Mouse (Mus musculus) limb, embryonic 12.5 days (tissue): ENCODE measurements around the gene Snx18. TPM values are rescaled to one million over a fixed set of nuclear protein-coding genes. Genes with fewer than 3 reads are reported as not detected.

Source experiments
- ATAC-seq: fragments of 200-750 bp; cut with Nextera tagmentation; 2 replicates; pipeline ENCODE4 v1.8.0; 2017; ENCODE audit warnings: low read depth, moderate TSS enrichment; ENCODE audit not compliant: insufficient number of reproducible peaks, insufficient read depth, low FRiP score, low TSS enrichment
- H3K27ac ChIP-seq: fragments of 300-500 bp; sonication (generic); 2 replicates; pipeline ENCODE4 v1.5.1; 2016; ENCODE audit warnings: mild to moderate bottlenecking, moderate library complexity
- H3K27me3 ChIP-seq: fragments of 300-500 bp; sonication (generic); 2 replicates; pipeline ENCODE4 v1.6.1; 2016; ENCODE audit warnings: mild to moderate bottlenecking, moderate library complexity
- H3K36me3 ChIP-seq: fragments of 300-500 bp; sonication (generic); 2 replicates; pipeline ENCODE4 v1.6.1; 2016; ENCODE audit warnings: mild to moderate bottlenecking, moderate library complexity
- H3K4me1 ChIP-seq: fragments of 300-500 bp; sonication (generic); replicated peaks from 2 replicates; pipeline ENCODE4 v1.6.1; 2016
- H3K4me2 ChIP-seq: fragments of 300-500 bp; sonication (generic); 2 replicates; pipeline ENCODE4 v1.6.1; 2016; ENCODE audit warnings: mild to moderate bottlenecking, moderate library complexity
- H3K4me3 ChIP-seq: fragments of 300-500 bp; sonication (generic); replicated peaks from 2 replicates; pipeline ENCODE4 v1.5.1; 2016; ENCODE audit warnings: mild to moderate bottlenecking
- H3K9ac ChIP-seq: fragments of 300-500 bp; sonication (generic); replicated peaks from 2 replicates; pipeline ENCODE4 v1.6.1; 2016; ENCODE audit warnings: mild to moderate bottlenecking, moderate library complexity
- H3K9me3 ChIP-seq: fragments of 300-500 bp; sonication (generic); 2 replicates; pipeline ENCODE4 v1.6.1; 2016; ENCODE audit warnings: mild to moderate bottlenecking, moderate library complexity
- WGBS: fragments of 180-500 bp; shearing (Covaris S2); methylation state at CpG from one replicate; pipeline ENCODE4 v1.1.7; 2016; 5-methylcytosine and 5-hydroxymethylcytosine counted together
- polyA plus RNA-seq: library from polyadenylated mRNA; unstranded; fragments of >200 nt; fragmentation: Nextera tagmentation; extraction: Ambion mirVana; gene quantifications from 2 replicates; pipeline ENCODE4 v1.2.1, GENCODE M21; 2016

Gene Snx18
- polyA plus RNA-seq, 1 experiment from 2014 or later = 40.6 TPM

- H3K4me3 ChIP-seq = no peak overlapping the region
- WGBS = 85% methylated on average over 2 of the region's 2 CpGs
Observed at GRCm38 (mm10) chr13:113555226-113555625, 63.1 kb downstream of the Snx18 start.

GRCm38 (mm10) chr13:113553603-113554230 is 64.6 kb downstream of the Snx18 start:
- Histone ChIP-seq H3K27me3 (no peaks in the 10 kb centered on the region), H3K4me1 (peaks cover 5% of the 10 kb centered on the region; the same call in 1 of the 2 replicates), H3K4me3 (no peak overlapping the region), H3K27ac (no peak overlapping the region), H3K36me3 (no peaks in the 10 kb centered on the region), H3K4me2 (no peak overlapping the region), H3K9me3 (peaks cover 4% of the 10 kb centered on the region), H3K9ac (no peak overlapping the region)
- ATAC-seq = no peak
- 82% methylated on average over 5 of the region's 5 CpGs for WGBS

More at GRCm38 (mm10) chr13:113555226-113555625, 63.1 kb downstream of the Snx18 start:
- no peak overlapping the region for H3K27ac ChIP-seq
- no peak overlapping the region for H3K4me2 ChIP-seq
- no peak for ATAC-seq
- no peak overlapping the region for H3K9ac ChIP-seq
- no peaks in the 10 kb centered on the region for H3K27me3 ChIP-seq
- H3K9me3 ChIP-seq = peaks cover 4% of the 10 kb centered on the region
- peaks cover 5% of the 10 kb centered on the region; the same call in 1 of the 2 replicates for H3K4me1 ChIP-seq
- no peaks in the 10 kb centered on the region for H3K36me3 ChIP-seq

GRCm38 (mm10) chr13:113552341-113552740 is 66.0 kb downstream of the Snx18 start:
- Histone ChIP-seq H3K9me3 (no peaks in the 10 kb centered on the region), H3K9ac (no peak overlapping the region), H3K4me3 (no peak overlapping the region), H3K27me3 (no peaks in the 10 kb centered on the region), H3K4me1 (peaks cover 5% of the 10 kb centered on the region; the same call in 1 of the 2 replicates), H3K4me2 (no peak overlapping the region), H3K36me3 (no peaks in the 10 kb centered on the region), H3K27ac (no peak overlapping the region)
- 76% methylated on average over 1 of the region's 1 CpGs for WGBS
- no peak for ATAC-seq

GRCm38 (mm10) chr13:113550866-113551565 is 67.3 kb downstream of the Snx18 start:
- H3K27ac ChIP-seq = no peak overlapping the region
- no peak overlapping the region for H3K9ac ChIP-seq
- no peaks in the 10 kb centered on the region for H3K36me3 ChIP-seq
- H3K4me3 ChIP-seq = no peak overlapping the region
- H3K27me3 ChIP-seq = no peaks in the 10 kb centered on the region
- no peak for ATAC-seq
- no peaks in the 10 kb centered on the region for H3K9me3 ChIP-seq
- 69% methylated on average over 8 of the region's 8 CpGs for WGBS
- H3K4me1 ChIP-seq = peaks cover 5% of the 10 kb centered on the region; the same call in 1 of the 2 replicates
- H3K4me2 ChIP-seq = no peak overlapping the region

GRCm38 (mm10) chr13:113549021-113549420 is 69.3 kb downstream of the Snx18 start:
- WGBS = 82% methylated on average over 3 of the region's 3 CpGs
- no peaks in the 10 kb centered on the region for H3K9me3 ChIP-seq
- H3K36me3 ChIP-seq = no peaks in the 10 kb centered on the region
- no peaks in the 10 kb centered on the region for H3K27me3 ChIP-seq
- H3K4me2 ChIP-seq = no peak overlapping the region
- ATAC-seq = no peak
- no peak overlapping the region for H3K9ac ChIP-seq
- no peak overlapping the region for H3K4me3 ChIP-seq
- peaks cover 5% of the 10 kb centered on the region; the same call in 1 of the 2 replicates for H3K4me1 ChIP-seq
- H3K27ac ChIP-seq = no peak overlapping the region

- Histone ChIP-seq H3K4me1 (peaks cover 5% of the 10 kb centered on the region; the same call in 1 of the 2 replicates), H3K27me3 (no peaks in the 10 kb centered on the region), H3K9me3 (no peaks in the 10 kb centered on the region), H3K36me3 (no peaks in the 10 kb centered on the region), H3K4me2 (no peak overlapping the region), H3K9ac (no peak overlapping the region), H3K4me3 (no peak overlapping the region), H3K27ac (no peak overlapping the region)
- WGBS = 83% methylated on average over 8 of the region's 8 CpGs
- ATAC-seq = no peak
Observed at GRCm38 (mm10) chr13:113547807-113548426, 70.4 kb downstream of the Snx18 start.

- ATAC-seq = no peak
- H3K4me2 ChIP-seq = no peak overlapping the region
- no peaks in the 10 kb centered on the region for H3K4me1 ChIP-seq
- no peak overlapping the region for H3K27ac ChIP-seq
- H3K27me3 ChIP-seq = no peaks in the 10 kb centered on the region
- H3K36me3 ChIP-seq = no peaks in the 10 kb centered on the region
- H3K9me3 ChIP-seq = no peaks in the 10 kb centered on the region
- H3K9ac ChIP-seq = no peak overlapping the region
- WGBS = 88% methylated on average over 6 of the region's 6 CpGs
- H3K4me3 ChIP-seq = no peak overlapping the region
Observed at GRCm38 (mm10) chr13:113542374-113542773, 76.0 kb downstream of the Snx18 start.

Other genes with a start within 250 kb of the Snx18 start
- gene Hspb3, start 45.1 kb upstream of the Snx18 start, polyA plus RNA-seq = 3.0 and 4.0 TPM in 2 replicates
- 17.4 and 17.8 TPM in 2 replicates for gene Arl15, start 175.9 kb upstream of the Snx18 start, polyA plus RNA-seq